Mouse (Mus musculus) heart, postnatal 0 days (tissue): Measurements from ENCODE around the gene Zbtb21. TPM values are rescaled to one million over a fixed set of nuclear protein-coding genes. Genes with fewer than 3 reads are reported as not detected.

Experiments
- ATAC-seq: fragments of 200-750 bp; cut with Nextera tagmentation; 2 replicates; pipeline ENCODE4 v1.8.0; 2017; ENCODE audit warnings: low read depth, moderate number of reproducible peaks, moderate library complexity; ENCODE audit not compliant: insufficient read depth
- DNase-seq: peaks from one replicate; pipeline ENCODE4 v3.0.0-alpha.2; 2016; ENCODE audit warnings: low spot score
- H3K27ac ChIP-seq: fragments of 300-500 bp; sonication (generic); 2 replicates; pipeline ENCODE4 v1.5.1; 2014; ENCODE audit warnings: low read depth, mild to moderate bottlenecking
- H3K27me3 ChIP-seq: fragments of 300-500 bp; sonication (generic); 2 replicates; pipeline ENCODE4 v1.6.1; 2014; ENCODE audit warnings: low read length, mixed read lengths; ENCODE audit not compliant: control insufficient read depth, insufficient read depth
- H3K36me3 ChIP-seq: fragments of 300-500 bp; sonication (generic); replicated peaks from 2 replicates; pipeline ENCODE4 v1.6.1; 2014; ENCODE audit warnings: low read length, mixed read lengths; ENCODE audit not compliant: control insufficient read depth, insufficient read depth
- H3K4me1 ChIP-seq: fragments of 300-500 bp; sonication (generic); 2 replicates; pipeline ENCODE4 v1.6.1; 2014; ENCODE audit warnings: antibody characterized with exemption; ENCODE audit not compliant: control insufficient read depth, insufficient read depth
- H3K4me2 ChIP-seq: fragments of 300-500 bp; sonication (generic); 2 replicates; pipeline ENCODE4 v1.6.1; 2014; ENCODE audit warnings: low read depth, mild to moderate bottlenecking, low read length, moderate library complexity
- H3K4me3 ChIP-seq: fragments of 300-500 bp; sonication (generic); 2 replicates; pipeline ENCODE4 v1.5.1; 2014; ENCODE audit warnings: low read depth, low read length
- H3K9ac ChIP-seq: fragments of 300-500 bp; sonication (generic); replicated peaks from 2 replicates; pipeline ENCODE4 v1.6.1; 2014; ENCODE audit warnings: low read depth, low read length, mixed read lengths
- H3K9me3 ChIP-seq: fragments of 300-500 bp; sonication (generic); replicated peaks from 2 replicates; pipeline ENCODE4 v1.6.1; 2016; ENCODE audit warnings: low read length; ENCODE audit not compliant: control insufficient read depth
- CTCF ChIP-seq: IDR thresholded peaks from 2 replicates; pipeline ENCODE4 v1.5.1; 2016; ENCODE audit warnings: antibody characterized with exemption, control low read depth, low read depth
- EP300 ChIP-seq: IDR thresholded peaks from 2 replicates; pipeline ENCODE4 v1.6.1; 2016; ENCODE audit warnings: antibody characterized with exemption, low read depth
- WGBS: fragments of 180-500 bp; shearing (Covaris S2); extraction: QIAGEN DNeasy Blood & Tissue Kit; methylation state at CpG from one replicate; pipeline ENCODE4 v1.1.7; 2014; 5-methylcytosine and 5-hydroxymethylcytosine counted together
- polyA plus RNA-seq: library from polyadenylated mRNA; unstranded; fragments of >200 nt; fragmentation: Nextera tagmentation; extraction: Ambion mirVana; gene quantifications from 2 replicates; pipeline ENCODE4 v1.2.1, GENCODE M21; 2015
- total RNA-seq: library from RNA; depleted of rRNA; stranded (reverse); fragments of >200 nt; gene quantifications from 2 replicates; pipeline ENCODE4 v1.2.3, GENCODE M21; 2014; ENCODE audit warnings: low replicate concordance; rRNA removed

The Zbtb21 gene
- total and polyA plus RNA-seq, 2 experiments from 2014 or later, result 4.6 to 36.1 TPM

DNA sequence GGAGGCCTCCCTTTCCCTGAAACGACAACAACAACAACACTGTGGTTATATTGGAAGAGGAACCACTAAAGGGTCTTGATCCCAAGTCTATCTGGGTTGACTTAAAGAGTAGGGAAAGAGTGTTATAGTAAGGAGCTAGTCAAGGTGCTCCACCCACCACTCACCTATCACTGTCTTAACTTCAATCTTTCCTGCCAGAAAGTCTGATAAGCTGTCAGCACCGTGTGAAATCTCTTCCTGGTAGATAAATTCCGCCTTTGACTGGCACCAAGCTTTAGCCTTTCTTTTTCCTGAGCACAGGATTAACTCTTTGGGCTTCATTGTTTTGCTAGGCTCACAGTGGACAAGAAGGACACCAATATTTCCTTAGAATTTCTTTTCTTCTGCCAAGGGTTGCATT lies 58.4 kb downstream of the Zbtb21 start:
- ATAC-seq (no peak), DNase-seq (no peak)
- WGBS, result 43% methylated on average over 3 of the region's 3 CpGs
- H3K36me3 ChIP-seq, result no peaks in the 10 kb centered on the region
- no peak overlapping the region for H3K4me2 ChIP-seq
- TF ChIP-seq EP300 (no peak), CTCF (no peak)
- H3K9me3 ChIP-seq, result no peaks in the 10 kb centered on the region
- no peaks in the 10 kb centered on the region for H3K27me3 ChIP-seq
- H3K9ac ChIP-seq, result no peak overlapping the region
- no peak overlapping the region for H3K27ac ChIP-seq
- no peak overlapping the region for H3K4me3 ChIP-seq
- H3K4me1 ChIP-seq, result peaks cover 13% of the 10 kb centered on the region; the same call in 1 of the 2 replicates

DNA sequence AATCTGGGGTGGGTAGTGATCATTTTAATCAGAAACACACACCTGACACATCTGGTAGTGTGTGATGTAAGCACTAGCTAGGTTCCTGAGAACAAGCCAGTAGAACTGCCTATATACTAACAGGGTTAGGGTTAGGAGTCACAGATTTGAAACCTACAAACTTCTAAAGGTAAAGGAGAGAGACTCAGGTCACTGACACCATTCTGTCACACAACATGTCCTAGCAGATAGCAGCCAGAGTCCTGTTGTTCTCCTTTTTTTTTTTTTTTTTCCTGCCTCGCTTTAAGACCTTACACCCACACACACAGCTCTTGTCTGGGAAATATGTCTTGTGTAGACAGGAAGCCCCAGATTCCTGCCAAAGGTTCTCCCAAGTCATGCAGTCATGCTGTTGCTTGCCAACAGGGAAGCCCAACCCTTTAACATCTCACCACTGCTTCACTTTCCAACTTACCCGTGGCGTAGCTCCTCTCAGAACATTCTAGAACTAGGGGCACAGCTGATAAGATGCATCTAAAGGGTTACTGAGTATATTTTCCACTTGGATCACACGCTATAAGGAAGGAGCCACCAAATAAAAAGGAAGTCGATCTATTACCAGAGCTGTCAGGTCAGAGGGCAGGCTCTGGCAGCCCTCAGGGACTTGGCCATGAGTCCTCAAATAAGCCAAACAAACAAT lies 64.9 kb downstream of the Zbtb21 start:
- Histone ChIP-seq H3K27me3 (no peaks in the 10 kb centered on the region), H3K9ac (no peak overlapping the region), H3K4me2 (peak overlapping the region; percentile 39), H3K9me3 (no peaks in the 10 kb centered on the region), H3K27ac (peak overlapping the region; percentile 69), H3K4me1 (peaks cover 23% of the 10 kb centered on the region), H3K4me3 (peak overlapping the region; percentile 14; the same call in 1 of the 2 replicates), H3K36me3 (no peaks in the 10 kb centered on the region)
- ATAC-seq (peak; percentile 95), DNase-seq (peak; percentile 86)
- 17% methylated on average over 5 of the region's 5 CpGs for WGBS
- TF ChIP-seq CTCF, result no peak
- TF ChIP-seq EP300, result no peak

Other genes starting within 250 kb of the Zbtb21 start
- gene Ripk4, start 198.8 kb downstream of the Zbtb21 start, total RNA-seq, result 3.2 and 4.3 TPM in 2 replicates
- gene Ripk4, start 198.8 kb downstream of the Zbtb21 start, polyA plus RNA-seq, result 1.1 and 1.3 TPM in 2 replicates
- 1.4 and 23.7 TPM in 2 replicates for gene Prdm15, start 110.8 kb downstream of the Zbtb21 start, total RNA-seq
- 2.3 TPM in 2 replicates for gene Prdm15, start 110.8 kb downstream of the Zbtb21 start, polyA plus RNA-seq
- gene C2cd2, start within 50 bp of the Zbtb21 start, total RNA-seq, result 12.7 and 22.3 TPM in 2 replicates
- 9.2 and 10.5 TPM in 2 replicates for gene C2cd2, start within 50 bp of the Zbtb21 start, polyA plus RNA-seq
- 3.7 and 4.2 TPM in 2 replicates for gene B230307C23Rik, start 34.7 kb upstream of the Zbtb21 start, total RNA-seq
- gene B230307C23Rik, start 34.7 kb upstream of the Zbtb21 start, polyA plus RNA-seq, result 11.2 and 13.2 TPM in 2 replicates
- gene A630089N07Rik, start 119.8 kb upstream of the Zbtb21 start, total RNA-seq, result 0.43 and 2.0 TPM in 2 replicates
- 2.7 and 3.4 TPM in 2 replicates for gene A630089N07Rik, start 119.8 kb upstream of the Zbtb21 start, polyA plus RNA-seq